Mouse (Mus musculus) small intestine, adult 2 months (tissue): ENCODE data around the gene Bckdha.

Experiments used
- CTCF ChIP-seq: fragments of 200-500 bp; IDR thresholded peaks from 2 replicates; pipeline ENCODE4 v1.5.1; 2012; ENCODE audit warnings: low read depth, mild to moderate bottlenecking, control low read depth, inconsistent platforms, low read length, moderate library complexity, mixed read lengths; ENCODE audit not compliant: insufficient replicate concordance, insufficient read length; ENCODE audit errors: extremely low read depth
- POLR2A ChIP-seq: fragments of 200-500 bp; IDR thresholded peaks from 2 replicates; pipeline ENCODE4 v1.6.1; 2012; ENCODE audit warnings: low read depth, mild to moderate bottlenecking, control low read depth, inconsistent platforms, low read length, moderate library complexity

DNA sequence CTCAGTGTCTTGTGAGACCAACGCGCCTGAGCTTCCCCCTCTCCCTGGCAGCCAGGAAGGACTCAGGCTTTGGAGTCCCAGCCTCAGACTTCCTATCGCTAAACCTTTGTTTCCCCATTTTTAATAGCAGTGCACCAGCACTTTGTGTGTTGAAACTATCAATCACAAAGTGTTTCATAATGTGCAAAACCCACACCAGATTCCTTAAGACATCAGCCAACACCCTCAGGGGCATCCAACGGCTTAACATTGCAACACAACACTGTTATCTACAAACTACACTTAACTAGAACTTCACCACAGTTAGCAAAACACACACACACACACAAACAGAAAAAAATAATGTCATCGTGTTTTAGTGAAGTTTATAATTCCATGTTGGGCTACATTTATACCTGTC, 8.9 kb downstream of the Bckdha start:
- TF ChIP-seq POLR2A (no peak), CTCF (no peak)
